Mouse (Mus musculus) CD4-positive, CD25-positive, alpha-beta regulatory T cell (primary cell): ENCODE data around the gene Stk35. TPM values are rescaled to one million over a fixed set of nuclear protein-coding genes. Genes with fewer than 3 reads are reported as not detected.

Experiments
- polyA plus RNA-seq: library from polyadenylated mRNA; unstranded; fragments of 100-300 nt; shearing (Covaris generic); gene quantifications from one replicate; pipeline ENCODE4 v1.2.1, GENCODE M21; 2017

Stk35 gene
- 4.1 TPM for polyA plus RNA-seq

GRCm38 (mm10) chr2:129800271-129800903 lies at the start of gene Stk35:
Gene Stk35 (plus strand): TSS chr2:129800517.

Other genes starting within 250 kb of the Stk35 start
- gene Sirpa, start 207.7 kb upstream of the Stk35 start, polyA plus RNA-seq = 2.5 TPM
- gene Pdyn, start 100.7 kb upstream of the Stk35 start, polyA plus RNA-seq = not detected
- not detected for gene Tgm3, start 211.8 kb downstream of the Stk35 start, polyA plus RNA-seq